Mouse (Mus musculus): Measurements from ENCODE around the gene Phgdh. TPM values are rescaled to one million over a fixed set of nuclear protein-coding genes. Genes with fewer than 3 reads are reported as not detected.
A peak's percentile ranks its signal among the peaks of the same experiment; 100 is the strongest.

The Phgdh gene
- polyA plus RNA-seq, 1 experiment, result 18.1 TPM

GRCm38 (mm10) chr3:98366086-98366485, 26.3 kb upstream of the Phgdh start:
- Histone ChIP-seq H3K4me3 (ENCODE audit: control insufficient read depth, low read depth, low read length) (no peak overlapping the region), H3K4me1 (ENCODE audit: control insufficient read depth, insufficient read depth, low read length) (no peaks in the 10 kb centered on the region), H3K27ac (ENCODE audit: control insufficient read depth, insufficient read depth, low read depth, low read length) (no peak overlapping the region), H3K27me3 (ENCODE audit: control insufficient read depth, insufficient read depth, low read length) (no peaks in the 10 kb centered on the region), H3K36me3 (ENCODE audit: control insufficient read depth, insufficient read depth, low read length) (no peaks in the 10 kb centered on the region)
- TF ChIP-seq CTCF (IDR thresholded peaks at IDR 0.05; ENCODE audit: control insufficient read depth, insufficient read depth, insufficient replicate concordance, low read depth, low read length) (no peak), POLR2A (IDR thresholded peaks at IDR 0.05; ENCODE audit: control insufficient read depth, low read depth, low read length) (no peak)

GRCm38 (mm10) chr3:98362753-98363152, 23.0 kb upstream of the Phgdh start:
- Histone ChIP-seq H3K4me1 (ENCODE audit: control insufficient read depth, insufficient read depth, low read length) (no peaks in the 10 kb centered on the region), H3K4me3 (ENCODE audit: control insufficient read depth, low read depth, low read length) (no peak overlapping the region), H3K36me3 (ENCODE audit: control insufficient read depth, insufficient read depth, low read length) (no peaks in the 10 kb centered on the region), H3K27me3 (ENCODE audit: control insufficient read depth, insufficient read depth, low read length) (no peaks in the 10 kb centered on the region), H3K27ac (ENCODE audit: control insufficient read depth, insufficient read depth, low read depth, low read length) (no peak overlapping the region)
- TF ChIP-seq CTCF (IDR thresholded peaks at IDR 0.05; ENCODE audit: control insufficient read depth, insufficient read depth, insufficient replicate concordance, low read depth, low read length), result peak; percentile 31; the same call in 1 of the 2 replicates
- no peak for TF ChIP-seq POLR2A (IDR thresholded peaks at IDR 0.05; ENCODE audit: control insufficient read depth, low read depth, low read length)

- no peak overlapping the region for H3K4me3 ChIP-seq (ENCODE audit: control insufficient read depth, low read depth, low read length)
- no peaks in the 10 kb centered on the region for H3K4me1 ChIP-seq (ENCODE audit: control insufficient read depth, insufficient read depth, low read length)
- TF ChIP-seq POLR2A (IDR thresholded peaks at IDR 0.05; ENCODE audit: control insufficient read depth, low read depth, low read length) (no peak), CTCF (IDR thresholded peaks at IDR 0.05; ENCODE audit: control insufficient read depth, insufficient read depth, insufficient replicate concordance, low read depth, low read length) (no peak)
- H3K27me3 ChIP-seq (ENCODE audit: control insufficient read depth, insufficient read depth, low read length), result no peaks in the 10 kb centered on the region
- H3K27ac ChIP-seq (ENCODE audit: control insufficient read depth, insufficient read depth, low read depth, low read length), result no peak overlapping the region
- H3K36me3 ChIP-seq (ENCODE audit: control insufficient read depth, insufficient read depth, low read length), result no peaks in the 10 kb centered on the region
These were observed 17.0 kb upstream of the Phgdh start for GRCm38 (mm10) chr3:98356632-98357370.

GRCm38 (mm10) chr3:98356026-98356365, 16.2 kb upstream of the Phgdh start:
- H3K4me3 ChIP-seq (ENCODE audit: control insufficient read depth, low read depth, low read length), result no peak overlapping the region
- H3K27me3 ChIP-seq (ENCODE audit: control insufficient read depth, insufficient read depth, low read length), result no peaks in the 10 kb centered on the region
- TF ChIP-seq CTCF (IDR thresholded peaks at IDR 0.05; ENCODE audit: control insufficient read depth, insufficient read depth, insufficient replicate concordance, low read depth, low read length), result no peak
- TF ChIP-seq POLR2A (IDR thresholded peaks at IDR 0.05; ENCODE audit: control insufficient read depth, low read depth, low read length), result no peak
- H3K4me1 ChIP-seq (ENCODE audit: control insufficient read depth, insufficient read depth, low read length), result no peaks in the 10 kb centered on the region
- no peaks in the 10 kb centered on the region for H3K36me3 ChIP-seq (ENCODE audit: control insufficient read depth, insufficient read depth, low read length)
- no peak overlapping the region for H3K27ac ChIP-seq (ENCODE audit: control insufficient read depth, insufficient read depth, low read depth, low read length)

GRCm38 (mm10) chr3:98355344-98356025, 15.7 kb upstream of the Phgdh start:
- Histone ChIP-seq H3K27me3 (ENCODE audit: control insufficient read depth, insufficient read depth, low read length) (no peaks in the 10 kb centered on the region), H3K4me1 (ENCODE audit: control insufficient read depth, insufficient read depth, low read length) (no peaks in the 10 kb centered on the region), H3K36me3 (ENCODE audit: control insufficient read depth, insufficient read depth, low read length) (no peaks in the 10 kb centered on the region), H3K27ac (ENCODE audit: control insufficient read depth, insufficient read depth, low read depth, low read length) (no peak overlapping the region), H3K4me3 (ENCODE audit: control insufficient read depth, low read depth, low read length) (no peak overlapping the region)
- TF ChIP-seq POLR2A (IDR thresholded peaks at IDR 0.05; ENCODE audit: control insufficient read depth, low read depth, low read length) (no peak), CTCF (IDR thresholded peaks at IDR 0.05; ENCODE audit: control insufficient read depth, insufficient read depth, insufficient replicate concordance, low read depth, low read length) (no peak)

- TF ChIP-seq CTCF (IDR thresholded peaks at IDR 0.05; ENCODE audit: control insufficient read depth, insufficient read depth, insufficient replicate concordance, low read depth, low read length) (no peak), POLR2A (IDR thresholded peaks at IDR 0.05; ENCODE audit: control insufficient read depth, low read depth, low read length) (no peak)
- Histone ChIP-seq H3K36me3 (ENCODE audit: control insufficient read depth, insufficient read depth, low read length) (no peaks in the 10 kb centered on the region), H3K4me1 (ENCODE audit: control insufficient read depth, insufficient read depth, low read length) (no peaks in the 10 kb centered on the region), H3K27me3 (ENCODE audit: control insufficient read depth, insufficient read depth, low read length) (no peaks in the 10 kb centered on the region), H3K4me3 (ENCODE audit: control insufficient read depth, low read depth, low read length) (no peak overlapping the region), H3K27ac (ENCODE audit: control insufficient read depth, insufficient read depth, low read depth, low read length) (no peak overlapping the region)
These were observed 14.1 kb upstream of the Phgdh start for GRCm38 (mm10) chr3:98353892-98354291.

GRCm38 (mm10) chr3:98348705-98349104, 8.9 kb upstream of the Phgdh start:
- no peak overlapping the region for H3K27ac ChIP-seq (ENCODE audit: control insufficient read depth, insufficient read depth, low read depth, low read length)
- TF ChIP-seq POLR2A (IDR thresholded peaks at IDR 0.05; ENCODE audit: control insufficient read depth, low read depth, low read length), result no peak
- no peak for TF ChIP-seq CTCF (IDR thresholded peaks at IDR 0.05; ENCODE audit: control insufficient read depth, insufficient read depth, insufficient replicate concordance, low read depth, low read length)
- no peaks in the 10 kb centered on the region for H3K27me3 ChIP-seq (ENCODE audit: control insufficient read depth, insufficient read depth, low read length)
- H3K4me3 ChIP-seq (ENCODE audit: control insufficient read depth, low read depth, low read length), result no peak overlapping the region
- no peaks in the 10 kb centered on the region; the same call in 1 of the 2 replicates for H3K4me1 ChIP-seq (ENCODE audit: control insufficient read depth, insufficient read depth, low read length)
- H3K36me3 ChIP-seq (ENCODE audit: control insufficient read depth, insufficient read depth, low read length), result no peaks in the 10 kb centered on the region

Measured in testis, adult 2 months (tissue).